Mouse (Mus musculus): ENCODE results near the gene Fam71d. TPM values are rescaled to one million over a fixed set of nuclear protein-coding genes. Genes with fewer than 3 reads are reported as not detected.

The Fam71d gene
- 0.05 TPM in 1 of 2 replicates, not detected in the other for polyA plus RNA-seq (2012)

- Histone ChIP-seq H3K27me3 (ENCODE audit: control insufficient read depth) (no peaks in the 10 kb centered on the region), H3K4me3 (replicated peaks) (no peak within 1 kb of the TSS), H3K9me3 (ENCODE audit: control insufficient read depth, low read length) (no peaks in the 10 kb centered on the region), H3K36me3 (ENCODE audit: control insufficient read depth) (no peaks in the 10 kb centered on the region), H3K4me1 (ENCODE audit: control insufficient read depth) (no peaks in the 10 kb centered on the region)
- TF ChIP-seq TAL1 (IDR thresholded peaks at IDR 0.05; ENCODE audit: low read length) (no peak; the same call in 2 of the 3 replicates), GATA1 (IDR thresholded peaks at IDR 0.05; ENCODE audit: low read length) (no peak)
Measured at GRCm38 (mm10) chr12:78691325-78691724, at the start of gene Fam71d. TSS of gene Fam71d (plus strand) at chr12:78691535.

- no peak overlapping the region for H3K4me3 ChIP-seq (replicated peaks)
- TF ChIP-seq GATA1 (IDR thresholded peaks at IDR 0.05; ENCODE audit: low read length) = no peak
- no peak for TF ChIP-seq TAL1 (IDR thresholded peaks at IDR 0.05; ENCODE audit: low read length)
- H3K9me3 ChIP-seq (ENCODE audit: control insufficient read depth, low read length) = no peaks in the 10 kb centered on the region
- H3K36me3 ChIP-seq (ENCODE audit: control insufficient read depth) = no peaks in the 10 kb centered on the region
- no peaks in the 10 kb centered on the region for H3K4me1 ChIP-seq (ENCODE audit: control insufficient read depth)
- H3K27me3 ChIP-seq (ENCODE audit: control insufficient read depth) = no peaks in the 10 kb centered on the region
Measured at GRCm38 (mm10) chr12:78643691-78644090, 47.6 kb upstream of the Fam71d start.

- Histone ChIP-seq H3K9me3 (ENCODE audit: control insufficient read depth, low read length) (no peaks in the 10 kb centered on the region), H3K4me1 (ENCODE audit: control insufficient read depth) (no peaks in the 10 kb centered on the region), H3K4me3 (replicated peaks) (no peak overlapping the region), H3K27me3 (ENCODE audit: control insufficient read depth) (no peaks in the 10 kb centered on the region), H3K36me3 (ENCODE audit: control insufficient read depth) (no peaks in the 10 kb centered on the region)
- TF ChIP-seq GATA1 (IDR thresholded peaks at IDR 0.05; ENCODE audit: low read length) (no peak), TAL1 (IDR thresholded peaks at IDR 0.05; ENCODE audit: low read length) (no peak)
Measured at GRCm38 (mm10) chr12:78645282-78645681, 46.1 kb upstream of the Fam71d start.

- H3K27me3 ChIP-seq (ENCODE audit: control insufficient read depth) = no peaks in the 10 kb centered on the region
Measured at GRCm38 (mm10) chr12:78659718-78660304, 31.5 kb upstream of the Fam71d start.

GRCm38 (mm10) chr12:78678101-78678806 lies 13.1 kb upstream of the Fam71d start:
- peaks cover 2% of the 10 kb centered on the region; the same call in 1 of the 2 replicates for H3K4me1 ChIP-seq (ENCODE audit: control insufficient read depth)

More at GRCm38 (mm10) chr12:78659718-78660304, 31.5 kb upstream of the Fam71d start:
- no peak for TF ChIP-seq GATA1 (IDR thresholded peaks at IDR 0.05; ENCODE audit: low read length)
- TF ChIP-seq TAL1 (IDR thresholded peaks at IDR 0.05; ENCODE audit: low read length) = no peak
- Histone ChIP-seq H3K4me1 (ENCODE audit: control insufficient read depth) (peaks cover 4% of the 10 kb centered on the region), H3K4me3 (replicated peaks) (no peak overlapping the region), H3K36me3 (ENCODE audit: control insufficient read depth) (no peaks in the 10 kb centered on the region), H3K9me3 (ENCODE audit: control insufficient read depth, low read length) (no peaks in the 10 kb centered on the region)

GRCm38 (mm10) chr12:78678807-78679189 lies 12.5 kb upstream of the Fam71d start:
- no peaks in the 10 kb centered on the region for H3K9me3 ChIP-seq (ENCODE audit: control insufficient read depth, low read length)
- TF ChIP-seq TAL1 (IDR thresholded peaks at IDR 0.05; ENCODE audit: low read length) = no peak
- TF ChIP-seq GATA1 (IDR thresholded peaks at IDR 0.05; ENCODE audit: low read length) = no peak
- H3K4me1 ChIP-seq (ENCODE audit: control insufficient read depth) = peaks cover 2% of the 10 kb centered on the region; the same call in 1 of the 2 replicates
- no peaks in the 10 kb centered on the region for H3K36me3 ChIP-seq (ENCODE audit: control insufficient read depth)
- H3K4me3 ChIP-seq (replicated peaks) = no peak overlapping the region
- no peaks in the 10 kb centered on the region for H3K27me3 ChIP-seq (ENCODE audit: control insufficient read depth)

More at GRCm38 (mm10) chr12:78678101-78678806, 13.1 kb upstream of the Fam71d start:
- no peaks in the 10 kb centered on the region for H3K27me3 ChIP-seq (ENCODE audit: control insufficient read depth)
- H3K4me3 ChIP-seq (replicated peaks) = no peak overlapping the region
- TF ChIP-seq TAL1 (IDR thresholded peaks at IDR 0.05; ENCODE audit: low read length) (no peak), GATA1 (IDR thresholded peaks at IDR 0.05; ENCODE audit: low read length) (no peak)
- H3K9me3 ChIP-seq (ENCODE audit: control insufficient read depth, low read length) = no peaks in the 10 kb centered on the region
- H3K36me3 ChIP-seq (ENCODE audit: control insufficient read depth) = no peaks in the 10 kb centered on the region

GRCm38 (mm10) chr12:78681048-78681447 lies 10.3 kb upstream of the Fam71d start:
- H3K27me3 ChIP-seq (ENCODE audit: control insufficient read depth) = no peaks in the 10 kb centered on the region
- no peaks in the 10 kb centered on the region for H3K36me3 ChIP-seq (ENCODE audit: control insufficient read depth)
- TF ChIP-seq TAL1 (IDR thresholded peaks at IDR 0.05; ENCODE audit: low read length) = no peak
- TF ChIP-seq GATA1 (IDR thresholded peaks at IDR 0.05; ENCODE audit: low read length) = no peak
- H3K4me1 ChIP-seq (ENCODE audit: control insufficient read depth) = peaks cover 2% of the 10 kb centered on the region; the same call in 1 of the 2 replicates
- no peaks in the 10 kb centered on the region for H3K9me3 ChIP-seq (ENCODE audit: control insufficient read depth, low read length)
- H3K4me3 ChIP-seq (replicated peaks) = no peak overlapping the region

GRCm38 (mm10) chr12:78682279-78682678 lies 9.1 kb upstream of the Fam71d start:
- Histone ChIP-seq H3K9me3 (ENCODE audit: control insufficient read depth, low read length) (no peaks in the 10 kb centered on the region), H3K36me3 (ENCODE audit: control insufficient read depth) (no peaks in the 10 kb centered on the region), H3K4me3 (replicated peaks) (no peak overlapping the region), H3K4me1 (ENCODE audit: control insufficient read depth) (peaks cover 2% of the 10 kb centered on the region; the same call in 1 of the 2 replicates), H3K27me3 (ENCODE audit: control insufficient read depth) (no peaks in the 10 kb centered on the region)
- TF ChIP-seq TAL1 (IDR thresholded peaks at IDR 0.05; ENCODE audit: low read length) (no peak), GATA1 (IDR thresholded peaks at IDR 0.05; ENCODE audit: low read length) (no peak)

- no peaks in the 10 kb centered on the region for H3K27me3 ChIP-seq (ENCODE audit: control insufficient read depth)
- TF ChIP-seq TAL1 (IDR thresholded peaks at IDR 0.05; ENCODE audit: low read length) (no peak), GATA1 (IDR thresholded peaks at IDR 0.05; ENCODE audit: low read length) (no peak)
- H3K9me3 ChIP-seq (ENCODE audit: control insufficient read depth, low read length) = no peaks in the 10 kb centered on the region
Measured at GRCm38 (mm10) chr12:78685669-78686215, 5.6 kb upstream of the Fam71d start.

More at GRCm38 (mm10) chr12:78685669-78686215, 5.6 kb upstream of the Fam71d start:
- no peak overlapping the region for H3K4me3 ChIP-seq (replicated peaks)
- no peaks in the 10 kb centered on the region for H3K36me3 ChIP-seq (ENCODE audit: control insufficient read depth)
- H3K4me1 ChIP-seq (ENCODE audit: control insufficient read depth) = no peaks in the 10 kb centered on the region

Measured in erythroblast, embryonic 14.5 days (primary cell).